Mouse (Mus musculus): Measurements from ENCODE around the gene Dact2. TPM values are rescaled to one million over a fixed set of nuclear protein-coding genes. Genes with fewer than 3 reads are reported as not detected.

Gene Dact2
- polyA plus RNA-seq (2012; rRNA removed), result 21.3 and 23.2 TPM in 2 replicates

GRCm38 (mm10) chr17:14204061-14204460 lies at the start of gene Dact2:
Dact2 (minus strand) TSS chr17:14204304.

Other genes with a start within 250 kb of the Dact2 start
- not detected in 2 replicates for gene Gm7356, start 200.6 kb downstream of the Dact2 start, polyA plus RNA-seq (2012; rRNA removed)
- gene Gm7358, start 144.8 kb downstream of the Dact2 start, polyA plus RNA-seq (2012; rRNA removed), result not detected in 2 replicates
- gene Smoc2, start 75.2 kb upstream of the Dact2 start, polyA plus RNA-seq (2012; rRNA removed), result 279 and 394 TPM in 2 replicates